Mouse (Mus musculus) forebrain, postnatal 0 days (tissue): ENCODE data around the gene Man2b1. TPM values are rescaled to one million over a fixed set of nuclear protein-coding genes. Genes with fewer than 3 reads are reported as not detected.
"Not testable (repeated sequence)": the region's sequence is repeated elsewhere in the genome, so short reads cannot be mapped to it uniquely, and the experiment has no call there.

Experiments used
- ATAC-seq: fragments of 200-750 bp; cut with Nextera tagmentation; 2 replicates; pipeline ENCODE4 v1.8.0; 2017; ENCODE audit warnings: mild to moderate bottlenecking, moderate library complexity
- DNase-seq: peaks from one replicate; pipeline ENCODE4 v3.0.0-alpha.2; 2015
- H3K27ac ChIP-seq: fragments of 300-500 bp; sonication (generic); 2 replicates; pipeline ENCODE4 v1.5.1; 2014; ENCODE audit warnings: low read depth, mild to moderate bottlenecking, antibody characterized with exemption, low read length, moderate library complexity, mixed read lengths
- H3K27me3 ChIP-seq: fragments of 300-500 bp; sonication (generic); 2 replicates; pipeline ENCODE4 v1.6.1; 2014; ENCODE audit warnings: mild to moderate bottlenecking, low read length, mixed read lengths; ENCODE audit not compliant: insufficient read depth
- H3K36me3 ChIP-seq: fragments of 300-500 bp; sonication (generic); 2 replicates; pipeline ENCODE4 v1.6.1; 2014; ENCODE audit warnings: mild to moderate bottlenecking, moderate library complexity; ENCODE audit not compliant: insufficient read depth
- H3K4me1 ChIP-seq: fragments of 300-500 bp; sonication (generic); 2 replicates; pipeline ENCODE4 v1.6.1; 2014; ENCODE audit warnings: antibody characterized with exemption; ENCODE audit not compliant: insufficient read depth
- H3K4me2 ChIP-seq: fragments of 300-500 bp; sonication (generic); 2 replicates; pipeline ENCODE4 v1.6.1; 2014; ENCODE audit warnings: low read depth, mild to moderate bottlenecking, moderate library complexity
- H3K4me3 ChIP-seq: fragments of 300-500 bp; sonication (generic); 2 replicates; pipeline ENCODE4 v1.5.1; 2014; ENCODE audit warnings: low read depth, low read length, mixed read lengths
- H3K9ac ChIP-seq: fragments of 300-500 bp; sonication (generic); 2 replicates; pipeline ENCODE4 v1.6.1; 2014; ENCODE audit warnings: mild to moderate bottlenecking
- H3K9me3 ChIP-seq: fragments of 300-500 bp; sonication (generic); 2 replicates; pipeline ENCODE4 v1.6.1; 2016; ENCODE audit warnings: low read length
- CTCF ChIP-seq: sonication (generic); IDR thresholded peaks from 2 replicates; pipeline ENCODE4 v1.5.1; 2016; ENCODE audit warnings: antibody characterized with exemption, control low read depth, low read depth
- WGBS: fragments of 180-500 bp; shearing (Covaris S2); extraction: QIAGEN DNeasy Blood & Tissue Kit; methylation state at CpG from one replicate; pipeline ENCODE4 v1.1.7; 2014; 5-methylcytosine and 5-hydroxymethylcytosine counted together
- microRNA-seq, 2 experiments: library from miRNA; unstranded; fragments of <30 nt; microRNA quantifications; one replicate each; pipeline ENCODE4; 2016
- polyA plus RNA-seq: library from polyadenylated mRNA; unstranded; fragments of >200 nt; fragmentation: Nextera tagmentation; extraction: Ambion mirVana; gene quantifications from 2 replicates; pipeline ENCODE4 v1.2.1, GENCODE M21; 2015
- total RNA-seq: library from RNA; depleted of rRNA; stranded (reverse); fragments of >200 nt; gene quantifications from 2 replicates; pipeline ENCODE4 v1.2.3, GENCODE M21; 2014; rRNA removed

The Man2b1 gene
- total and polyA plus RNA-seq, 2 experiments from 2014 or later = 18.0 to 28.8 TPM

GRCm38 (mm10) chr8:85119052-85119981 lies 36.2 kb downstream of the Man2b1 start:
- Histone ChIP-seq H3K9ac (peak overlapping the region; percentile 80), H3K4me1 (no peaks in the 10 kb centered on the region), H3K27ac (peak overlapping the region; percentile 54), H3K4me2 (peak overlapping the region; percentile 76), H3K9me3 (no peaks in the 10 kb centered on the region), H3K4me3 (peak overlapping the region; percentile 59), H3K27me3 (no peaks in the 10 kb centered on the region), H3K36me3 (no peaks in the 10 kb centered on the region)
- peak; percentile 57 for TF ChIP-seq CTCF
- DNase-seq (peak; percentile 89), ATAC-seq (peak; percentile 91)
- 7% methylated on average over 37 of the region's 37 CpGs for WGBS

- H3K9me3 ChIP-seq, H3K36me3 ChIP-seq, H3K9ac ChIP-seq, DNase-seq, H3K27ac ChIP-seq, H3K4me2 ChIP-seq, H3K27me3 ChIP-seq, H3K4me3 ChIP-seq, H3K4me1 ChIP-seq: not testable (repeated sequence)
- ATAC-seq = peak; percentile 4; the same call in 1 of the 2 replicates
- WGBS = 76% methylated on average over 5 of the region's 5 CpGs
Measured at GRCm38 (mm10) chr8:85120251-85120650, 37.2 kb downstream of the Man2b1 start.

- Histone ChIP-seq H3K4me1 (no peaks in the 10 kb centered on the region), H3K9me3 (no peaks in the 10 kb centered on the region), H3K27me3 (no peaks in the 10 kb centered on the region), H3K4me3 (no peak within 1 kb of the TSS), H3K27ac (no peak within 1 kb of the TSS), H3K36me3 (no peaks in the 10 kb centered on the region), H3K9ac (no peak within 1 kb of the TSS), H3K4me2 (no peak within 1 kb of the TSS)
- 89% methylated on average over 3 of the region's 3 CpGs for WGBS
- TF ChIP-seq CTCF = no peak
- no peak for DNase-seq
- ATAC-seq = no peak
Measured at GRCm38 (mm10) chr8:85122995-85123394, 39.9 kb downstream of the Man2b1 start, which contains the start of gene Zfp791. Gene Zfp791 (minus strand): TSS chr8:85123095.

GRCm38 (mm10) chr8:85123691-85124090 lies 40.6 kb downstream of the Man2b1 start:
- Histone ChIP-seq H3K9me3 (no peaks in the 10 kb centered on the region), H3K27ac (no peak overlapping the region), H3K4me1 (no peaks in the 10 kb centered on the region), H3K27me3 (no peaks in the 10 kb centered on the region), H3K4me3 (no peak overlapping the region), H3K4me2 (no peak overlapping the region), H3K36me3 (no peaks in the 10 kb centered on the region), H3K9ac (no peak overlapping the region)
- no peak for TF ChIP-seq CTCF
- ATAC-seq (no peak), DNase-seq (no peak)
- 91% methylated on average over 8 of the region's 8 CpGs for WGBS

GRCm38 (mm10) chr8:85132335-85132734 lies 49.3 kb downstream of the Man2b1 start:
- no peak for TF ChIP-seq CTCF
- WGBS = 96% methylated on average over 1 of the region's 1 CpGs
- H3K36me3 ChIP-seq = no peaks in the 10 kb centered on the region
- no peak for DNase-seq
- no peak overlapping the region for H3K4me3 ChIP-seq
- H3K27ac ChIP-seq = no peak overlapping the region
- no peak overlapping the region for H3K4me2 ChIP-seq
- no peak overlapping the region for H3K9ac ChIP-seq
- no peaks in the 10 kb centered on the region for H3K9me3 ChIP-seq
- H3K27me3 ChIP-seq = peaks cover 7% of the 10 kb centered on the region; the same call in 1 of the 2 replicates
- no peak for ATAC-seq
- no peaks in the 10 kb centered on the region for H3K4me1 ChIP-seq

- not testable (repeated sequence) for H3K9ac ChIP-seq, DNase-seq, H3K27ac ChIP-seq, ATAC-seq, H3K9me3 ChIP-seq, H3K27me3 ChIP-seq, H3K4me1 ChIP-seq, H3K4me3 ChIP-seq, H3K4me2 ChIP-seq, H3K36me3 ChIP-seq
- WGBS = 91% methylated on average over 2 of the region's 2 CpGs
Measured at GRCm38 (mm10) chr8:85135690-85136089, 52.6 kb downstream of the Man2b1 start.

- no peak for TF ChIP-seq CTCF
Measured at GRCm38 (mm10) chr8:85142516-85142915, 59.4 kb downstream of the Man2b1 start.

More at GRCm38 (mm10) chr8:85142516-85142915, 59.4 kb downstream of the Man2b1 start:
- WGBS = 97% methylated on average over 4 of the region's 4 CpGs
- H3K4me2 ChIP-seq = no peak overlapping the region
- ATAC-seq = no peak
- no peak overlapping the region for H3K9ac ChIP-seq
- H3K4me1 ChIP-seq = no peaks in the 10 kb centered on the region
- no peaks in the 10 kb centered on the region for H3K36me3 ChIP-seq
- DNase-seq = no peak
- H3K27ac ChIP-seq = no peak overlapping the region
- H3K9me3 ChIP-seq = no peaks in the 10 kb centered on the region
- no peak overlapping the region for H3K4me3 ChIP-seq
- no peaks in the 10 kb centered on the region for H3K27me3 ChIP-seq

Small RNAs within 50 kb of the gene (microRNA-seq; reads per million reads assigned to microRNA genes)
- gene Gm23388 (0.39 to 0.49 reads per million in 2 experiments), gene Mir7070 (2.3 to 3.5 reads per million in 2 experiments)

Other genes with a start within 250 kb of the Man2b1 start
- gene Rad23a, start 242.6 kb upstream of the Man2b1 start, total RNA-seq = 32.2 and 55.3 TPM in 2 replicates
- 63.5 and 77.4 TPM in 2 replicates for gene Rad23a, start 242.6 kb upstream of the Man2b1 start, polyA plus RNA-seq
- 470 and 505 TPM in 2 replicates for gene Calr, start 236.3 kb upstream of the Man2b1 start, total RNA-seq
- gene Calr, start 236.3 kb upstream of the Man2b1 start, polyA plus RNA-seq = 354 and 405 TPM in 2 replicates
- gene Farsa, start 226.3 kb upstream of the Man2b1 start, total RNA-seq = 77.1 and 91.2 TPM in 2 replicates
- gene Farsa, start 226.3 kb upstream of the Man2b1 start, polyA plus RNA-seq = 100 and 103 TPM in 2 replicates
- 27.5 and 32.2 TPM in 2 replicates for gene Syce2, start 211.2 kb upstream of the Man2b1 start, total RNA-seq
- 77.9 and 78.2 TPM in 2 replicates for gene Syce2, start 211.2 kb upstream of the Man2b1 start, polyA plus RNA-seq
- gene Gcdh, start 189.3 kb upstream of the Man2b1 start, total RNA-seq = 28.9 and 31.5 TPM in 2 replicates
- 21.3 and 27.5 TPM in 2 replicates for gene Gcdh, start 189.3 kb upstream of the Man2b1 start, polyA plus RNA-seq
- gene Klf1, start 181.3 kb upstream of the Man2b1 start, total RNA-seq = 0.46 TPM in 1 of 2 replicates, not detected in the other
- gene Klf1, start 181.3 kb upstream of the Man2b1 start, polyA plus RNA-seq = 0.50 and 0.77 TPM in 2 replicates
- 3.6 and 3.7 TPM in 2 replicates for gene Dnase2a, start 174.7 kb upstream of the Man2b1 start, total RNA-seq
- gene Dnase2a, start 174.7 kb upstream of the Man2b1 start, polyA plus RNA-seq = 6.3 and 7.1 TPM in 2 replicates
- 39.7 and 57.7 TPM in 2 replicates for gene Mast1, start 145.9 kb upstream of the Man2b1 start, total RNA-seq
- 44.2 and 63.8 TPM in 2 replicates for gene Mast1, start 145.9 kb upstream of the Man2b1 start, polyA plus RNA-seq
- 4.8 and 10.4 TPM in 2 replicates for gene Rtbdn, start 136.3 kb upstream of the Man2b1 start, total RNA-seq
- 1.7 and 3.5 TPM in 2 replicates for gene Rtbdn, start 136.3 kb upstream of the Man2b1 start, polyA plus RNA-seq
- gene Gm49661, start 113.8 kb upstream of the Man2b1 start, total RNA-seq = not detected in 2 replicates
- not detected in 2 replicates for gene Gm49661, start 113.8 kb upstream of the Man2b1 start, polyA plus RNA-seq
- 814 and 983 TPM in 2 replicates for gene Prdx2, start 113.7 kb upstream of the Man2b1 start, total RNA-seq
- gene Prdx2, start 113.7 kb upstream of the Man2b1 start, polyA plus RNA-seq = 974 and 1,110 TPM in 2 replicates
- 39.8 and 42.7 TPM in 2 replicates for gene Rnaseh2a, start 113.5 kb upstream of the Man2b1 start, total RNA-seq
- gene Rnaseh2a, start 113.5 kb upstream of the Man2b1 start, polyA plus RNA-seq = 52.2 and 56.3 TPM in 2 replicates
- gene Junb, start 104.6 kb upstream of the Man2b1 start, total RNA-seq = 21.9 and 22.2 TPM in 2 replicates
- 10.1 and 15.9 TPM in 2 replicates for gene Junb, start 104.6 kb upstream of the Man2b1 start, polyA plus RNA-seq
- 30.3 and 32.5 TPM in 2 replicates for gene Hook2, start 92.7 kb upstream of the Man2b1 start, total RNA-seq
- gene Hook2, start 92.7 kb upstream of the Man2b1 start, polyA plus RNA-seq = 22.6 and 28.7 TPM in 2 replicates
- gene Best2, start 68.7 kb upstream of the Man2b1 start, total RNA-seq = not detected in 2 replicates
- 0.11 and 0.15 TPM in 2 replicates for gene Best2, start 68.7 kb upstream of the Man2b1 start, polyA plus RNA-seq
- 136 and 160 TPM in 2 replicates for gene Asna1, start 58.0 kb upstream of the Man2b1 start, total RNA-seq
- gene Asna1, start 58.0 kb upstream of the Man2b1 start, polyA plus RNA-seq = 153 and 180 TPM in 2 replicates
- 338 and 447 TPM in 2 replicates for gene Trir, start 56.4 kb upstream of the Man2b1 start, total RNA-seq
- 161 and 178 TPM in 2 replicates for gene Trir, start 56.4 kb upstream of the Man2b1 start, polyA plus RNA-seq
- 129 and 155 TPM in 2 replicates for gene Tnpo2, start 46.4 kb upstream of the Man2b1 start, total RNA-seq
- 40.4 and 52.3 TPM in 2 replicates for gene Tnpo2, start 46.4 kb upstream of the Man2b1 start, polyA plus RNA-seq
- gene Fbxw9, start 23.2 kb upstream of the Man2b1 start, total RNA-seq = 106 and 115 TPM in 2 replicates
- gene Fbxw9, start 23.2 kb upstream of the Man2b1 start, polyA plus RNA-seq = 79.8 and 87.4 TPM in 2 replicates
- gene Gm5741, start 15.3 kb upstream of the Man2b1 start, total RNA-seq = not detected in 2 replicates
- 0.74 and 3.0 TPM in 2 replicates for gene Gm5741, start 15.3 kb upstream of the Man2b1 start, polyA plus RNA-seq
- 63.1 and 74.3 TPM in 2 replicates for gene Dhps, start 11.5 kb upstream of the Man2b1 start, total RNA-seq
- gene Dhps, start 11.5 kb upstream of the Man2b1 start, polyA plus RNA-seq = 104 and 118 TPM in 2 replicates
- gene Wdr83os, start 2.5 kb upstream of the Man2b1 start, total RNA-seq = 80.8 and 105 TPM in 2 replicates
- gene Wdr83os, start 2.5 kb upstream of the Man2b1 start, polyA plus RNA-seq = 171 and 182 TPM in 2 replicates
- 22.1 and 22.5 TPM in 2 replicates for gene Wdr83, start 2.0 kb upstream of the Man2b1 start, total RNA-seq
- 35.3 and 37.2 TPM in 2 replicates for gene Wdr83, start 2.0 kb upstream of the Man2b1 start, polyA plus RNA-seq
- gene Zfp791, start 39.8 kb downstream of the Man2b1 start, total RNA-seq = 2.7 and 3.2 TPM in 2 replicates
- 1.5 and 2.4 TPM in 2 replicates for gene Zfp791, start 39.8 kb downstream of the Man2b1 start, polyA plus RNA-seq
- gene Cks1brt, start 68.7 kb downstream of the Man2b1 start, total RNA-seq = not detected in 2 replicates
- not detected in 2 replicates for gene Cks1brt, start 68.7 kb downstream of the Man2b1 start, polyA plus RNA-seq
- not detected in 2 replicates for gene Olfr371, start 142.7 kb downstream of the Man2b1 start, total RNA-seq
- gene Olfr371, start 142.7 kb downstream of the Man2b1 start, polyA plus RNA-seq = not detected in 2 replicates
- 57.1 and 62.1 TPM in 2 replicates for gene Orc6, start 216.4 kb downstream of the Man2b1 start, total RNA-seq
- gene Orc6, start 216.4 kb downstream of the Man2b1 start, polyA plus RNA-seq = 61.8 and 72.9 TPM in 2 replicates
- 185 and 199 TPM in 2 replicates for gene Vps35, start 216.5 kb downstream of the Man2b1 start, total RNA-seq
- gene Vps35, start 216.5 kb downstream of the Man2b1 start, polyA plus RNA-seq = 151 and 169 TPM in 2 replicates